Mouse (Mus musculus) CH12.LX (cell line): ENCODE results near the gene Aff1. TPM values are rescaled to one million over a fixed set of nuclear protein-coding genes. Genes with fewer than 3 reads are reported as not detected.

Source experiments
- DNase-seq: peaks from one replicate; pipeline ENCODE4 v3.0.0-alpha.2; 2013; ENCODE audit errors: extremely low read depth
- H3K27ac ChIP-seq: 2 replicates; pipeline ENCODE4 v1.5.1; 2012; ENCODE audit warnings: low read depth, mild to moderate bottlenecking, control low read depth, moderate library complexity; ENCODE audit not compliant: insufficient read depth
- H3K27me3 ChIP-seq: replicated peaks from 2 replicates; pipeline ENCODE3; 2012; ENCODE audit warnings: inconsistent platforms
- H3K36me3 ChIP-seq, 2 experiments: replicated peaks in 1 of 2; 2 replicates each; pipeline versions ENCODE3 to v1.6.1; 2012; ENCODE audit warnings: inconsistent platforms in 1 of 2, low read length in 1 of 2, mild to moderate bottlenecking in 1 of 2, mixed read lengths in 1 of 2, moderate library complexity in 1 of 2; ENCODE audit not compliant: control insufficient read depth in 1 of 2, insufficient read depth in 1 of 2
- H3K4me1 ChIP-seq, 2 experiments: 2 replicates each; pipeline ENCODE4 v1.6.1; 2012; ENCODE audit warnings: inconsistent platforms in 1 of 2, moderate library complexity in 1 of 2; ENCODE audit not compliant: insufficient read depth in 2 of 2, control insufficient read depth in 1 of 2
- H3K4me2 ChIP-seq: 2 replicates; pipeline ENCODE4 v1.6.1; 2012; ENCODE audit warnings: low read depth, mild to moderate bottlenecking, control low read depth; ENCODE audit not compliant: poor library complexity, insufficient read depth, severe bottlenecking
- H3K4me3 ChIP-seq, 3 experiments: fragments of 150-350 bp in 1 of 3; sonication (generic) in 1 of 3; replicated peaks in 1 of 3; 2 replicates each; pipeline versions ENCODE3 to v1.5.1; 2011 to 2012; ENCODE audit warnings: low read depth in 2 of 3, low read length in 2 of 3, mild to moderate bottlenecking in 2 of 3, moderate library complexity in 2 of 3, control low read depth in 1 of 3, improper control_type of control experiment in 1 of 3, inconsistent platforms in 1 of 3, mixed read lengths in 1 of 3; ENCODE audit not compliant: poor library complexity in 1 of 3
- H3K79me2 ChIP-seq: replicated peaks from 2 replicates; pipeline ENCODE4 v1.6.1; 2012; ENCODE audit warnings: mild to moderate bottlenecking, moderate library complexity; ENCODE audit not compliant: control insufficient read depth, poor library complexity, insufficient read depth, severe bottlenecking; ENCODE audit errors: extremely low read depth
- H3K9ac ChIP-seq: 2 replicates; pipeline ENCODE4 v1.6.1; 2012; ENCODE audit warnings: low read depth, mild to moderate bottlenecking, control low read depth, moderate library complexity; ENCODE audit not compliant: insufficient read depth
- H3K9me3 ChIP-seq: replicated peaks from 2 replicates; pipeline ENCODE3; 2012; ENCODE audit warnings: low read length, inconsistent platforms, mixed read lengths
- BHLHE40 ChIP-seq: IDR thresholded peaks from 2 replicates; pipeline ENCODE4 v1.6.1; 2011; ENCODE audit warnings: mild to moderate bottlenecking, low read depth, low read length, improper control_type of control experiment
- CTCF ChIP-seq, 2 experiments: IDR thresholded peaks in 1 of 2; conservative IDR thresholded peaks in 1 of 2; 2 replicates each; pipeline ENCODE4 v1.5.1; 2011 to 2012; ENCODE audit warnings: low read depth in 2 of 2, low read length in 2 of 2, improper control_type of control experiment in 1 of 2, inconsistent platforms in 1 of 2, mild to moderate bottlenecking in 1 of 2, moderate library complexity in 1 of 2
- E2F4 ChIP-seq: IDR thresholded peaks from 2 replicates; pipeline ENCODE4 v1.6.1; 2011; ENCODE audit warnings: low read depth, low read length, improper control_type of control experiment; ENCODE audit not compliant: insufficient replicate concordance
- ELF1 ChIP-seq: IDR thresholded peaks from 2 replicates; pipeline ENCODE4 v1.6.1; 2014; ENCODE audit warnings: low read depth, mild to moderate bottlenecking, inconsistent platforms, low read length, improper control_type of control experiment
- EP300 ChIP-seq: IDR thresholded peaks from 2 replicates; pipeline ENCODE4 v1.6.1; 2011; ENCODE audit warnings: low read length, improper control_type of control experiment
- GABPA ChIP-seq: IDR thresholded peaks from 2 replicates; pipeline ENCODE4 v1.6.1; 2012; ENCODE audit warnings: low read depth, low read length, improper control_type of control experiment, inconsistent platforms; ENCODE audit not compliant: insufficient replicate concordance
- HCFC1 ChIP-seq: IDR thresholded peaks from 2 replicates; pipeline ENCODE4 v1.6.1; 2012; ENCODE audit warnings: low read depth, mild to moderate bottlenecking, inconsistent platforms, low read length, improper control_type of control experiment
- JUND ChIP-seq: conservative IDR thresholded peaks from 2 replicates; pipeline ENCODE4 v1.6.1; 2011; ENCODE audit warnings: low read depth, low read length, improper control_type of control experiment
- KAT2A ChIP-seq: IDR thresholded peaks from 2 replicates; pipeline ENCODE4 v1.6.1; 2012; ENCODE audit warnings: low read length, improper control_type of control experiment, inconsistent platforms; ENCODE audit not compliant: insufficient replicate concordance
- MEF2A ChIP-seq: IDR thresholded peaks from 2 replicates; pipeline ENCODE4 v1.6.1; 2014; ENCODE audit warnings: low read depth, mild to moderate bottlenecking, inconsistent platforms, low read length, improper control_type of control experiment, borderline replicate concordance
- NELFE ChIP-seq: IDR thresholded peaks from 2 replicates; pipeline ENCODE4 v1.6.1; 2011; ENCODE audit warnings: low read depth, low read length, improper control_type of control experiment
- NRF1 ChIP-seq: IDR thresholded peaks from 2 replicates; pipeline ENCODE4 v1.6.1; 2014; ENCODE audit warnings: low read depth, mild to moderate bottlenecking, inconsistent platforms, low read length, improper control_type of control experiment, moderate library complexity
- PAX5 ChIP-seq: IDR thresholded peaks from 2 replicates; pipeline ENCODE4 v1.6.1; 2012; ENCODE audit warnings: low read length, inconsistent platforms, mixed read lengths
- POLR2A ChIP-seq: IDR thresholded peaks from 2 replicates; pipeline ENCODE4 v1.6.1; 2011; ENCODE audit warnings: low read depth, mild to moderate bottlenecking, improper control_type of control experiment, low read length
- RAD21 ChIP-seq: IDR thresholded peaks from 2 replicates; pipeline ENCODE4 v1.6.1; 2011; ENCODE audit warnings: low read depth, mild to moderate bottlenecking, low read length, improper control_type of control experiment, moderate library complexity
- RCOR1 ChIP-seq: conservative IDR thresholded peaks from 2 replicates; pipeline ENCODE4 v1.6.1; 2012; ENCODE audit warnings: low read depth, mild to moderate bottlenecking, inconsistent platforms, low read length, improper control_type of control experiment
- SMC3 ChIP-seq: IDR thresholded peaks from 2 replicates; pipeline ENCODE4 v1.6.1; 2011; ENCODE audit warnings: low read depth, low read length, improper control_type of control experiment
- UBTF ChIP-seq: IDR thresholded peaks from 2 replicates; pipeline ENCODE4 v1.6.1; 2012; ENCODE audit warnings: low read depth, mild to moderate bottlenecking, inconsistent platforms, low read length, improper control_type of control experiment, moderate library complexity
- USF2 ChIP-seq: conservative IDR thresholded peaks from 2 replicates; pipeline ENCODE4 v1.6.1; 2011; ENCODE audit warnings: low read depth, low read length, improper control_type of control experiment
- ZKSCAN1 ChIP-seq: IDR thresholded peaks from 2 replicates; pipeline ENCODE4 v1.6.1; 2012; ENCODE audit warnings: low read depth, inconsistent platforms, low read length, improper control_type of control experiment, borderline replicate concordance
- dilution Hi-C: fragments of 300-500 bp; cut with MboI; formaldehyde crosslinking; loops from 2 replicates; pipeline ENCODE4 v1.14.3; 2020; ENCODE audit warnings: low sequenced_read_pairs; ENCODE audit not compliant: extremely low pct_unique_long_range_greater_than_20kb, extremely low pct_ligation_motif_present
- in situ Hi-C: fragments of 300-500 bp; cut with MboI; formaldehyde crosslinking; loops from 3 replicates; pipeline ENCODE4 v1.14.3; 2019; ENCODE audit warnings: low sequenced_read_pairs, low pct_ligation_motif_present, low pct_unique_long_range_greater_than_20kb, mixed read lengths
- polyA plus RNA-seq: library from polyadenylated mRNA; unstranded; fragments of >175 nt; gene quantifications from 2 replicates; pipeline ENCODE4 v1.2.1, GENCODE M21; 2012; ENCODE audit warnings: low read depth; ENCODE audit not compliant: insufficient read length
- total RNA-seq, 2 experiments: library from RNA; depleted of rRNA; stranded (reverse); fragments of 300-350 nt in 1 of 2; fragments of >200 nt in 1 of 2; gene quantifications; 2 replicates each; pipeline ENCODE4 v1.2.3; 2012 to 2014

Aff1 gene
- total and polyA plus RNA-seq, 3 experiments: 13.2 to 38.9 (median 21.8) TPM

- H3K4me1 ChIP-seq: peaks cover 27 to 72% of the 10 kb centered on the region in 2 experiments
- no peaks in the 10 kb centered on the region for H3K27me3 ChIP-seq
- H3K27ac ChIP-seq: no peak overlapping the region
- dilution Hi-C loops: no loop called here
- H3K4me2 ChIP-seq: no peak overlapping the region
- peaks cover 15% of the 10 kb centered on the region for H3K9me3 ChIP-seq
- no peak overlapping the region for H3K9ac ChIP-seq
- peaks cover 60% of the 10 kb centered on the region for H3K79me2 ChIP-seq
- peak; percentile 39 for TF ChIP-seq RAD21
- TF ChIP-seq SMC3: peak; percentile 33; the same call in 1 of the 2 replicates
- no peak for TF ChIP-seq ELF1
- peak in 1 of 2 experiments; percentile 39; a peak in 2 of 4 replicates for TF ChIP-seq CTCF (conservative IDR thresholded peaks at IDR 0.05 in 1 of 2, IDR thresholded peaks at IDR 0.05 in 1 of 2; ENCODE audit: low read depth in 2 of 2, low read length in 2 of 2)
- TF ChIP-seq, all 38 proteins: peak for 3
- H3K36me3 ChIP-seq: peaks cover 17 to 65% of the 10 kb centered on the region in 2 experiments
- DNase-seq: no peak
- H3K4me3 ChIP-seq: no peak overlapping the region
- in situ Hi-C loops: no loop called here
These were observed 49.3 kb downstream of the Aff1 start for GRCm38 (mm10) chr5:103741443-103741842.

- Histone ChIP-seq H3K4me3 (no peak overlapping the region), H3K27me3 (no peaks in the 10 kb centered on the region), H3K27ac (no peak overlapping the region), H3K9me3 (peaks cover 15% of the 10 kb centered on the region), H3K36me3 (peaks cover 17 to 64% of the 10 kb centered on the region in 2 experiments), H3K79me2 (peaks cover 61% of the 10 kb centered on the region), H3K4me2 (no peak overlapping the region), H3K9ac (no peak overlapping the region), H3K4me1 (peaks cover 26 to 72% of the 10 kb centered on the region in 2 experiments)
- in situ Hi-C loops: no loop called here
- TF ChIP-seq USF2 (no peak), BHLHE40 (no peak), EP300 (no peak), JUND (no peak), NELFE (no peak), GABPA (no peak), RCOR1 (no peak), ZKSCAN1 (no peak), MEF2A (no peak), NRF1 (no peak), KAT2A (no peak), UBTF (no peak), E2F4 (no peak), HCFC1 (no peak), PAX5 (no peak), POLR2A (no peak)
- dilution Hi-C loops: no loop called here
- DNase-seq: no peak
These were observed 49.8 kb downstream of the Aff1 start for GRCm38 (mm10) chr5:103741992-103742391.
